Mouse (Mus musculus): Measurements from ENCODE around the gene Fbln5. TPM values are rescaled to one million over a fixed set of nuclear protein-coding genes. Genes with fewer than 3 reads are reported as not detected.

Fbln5 gene
- polyA plus RNA-seq (2015; fragmentation: Nextera tagmentation; extraction: Ambion mirVana) = 38.1 and 39.0 TPM in 2 replicates

DNA sequence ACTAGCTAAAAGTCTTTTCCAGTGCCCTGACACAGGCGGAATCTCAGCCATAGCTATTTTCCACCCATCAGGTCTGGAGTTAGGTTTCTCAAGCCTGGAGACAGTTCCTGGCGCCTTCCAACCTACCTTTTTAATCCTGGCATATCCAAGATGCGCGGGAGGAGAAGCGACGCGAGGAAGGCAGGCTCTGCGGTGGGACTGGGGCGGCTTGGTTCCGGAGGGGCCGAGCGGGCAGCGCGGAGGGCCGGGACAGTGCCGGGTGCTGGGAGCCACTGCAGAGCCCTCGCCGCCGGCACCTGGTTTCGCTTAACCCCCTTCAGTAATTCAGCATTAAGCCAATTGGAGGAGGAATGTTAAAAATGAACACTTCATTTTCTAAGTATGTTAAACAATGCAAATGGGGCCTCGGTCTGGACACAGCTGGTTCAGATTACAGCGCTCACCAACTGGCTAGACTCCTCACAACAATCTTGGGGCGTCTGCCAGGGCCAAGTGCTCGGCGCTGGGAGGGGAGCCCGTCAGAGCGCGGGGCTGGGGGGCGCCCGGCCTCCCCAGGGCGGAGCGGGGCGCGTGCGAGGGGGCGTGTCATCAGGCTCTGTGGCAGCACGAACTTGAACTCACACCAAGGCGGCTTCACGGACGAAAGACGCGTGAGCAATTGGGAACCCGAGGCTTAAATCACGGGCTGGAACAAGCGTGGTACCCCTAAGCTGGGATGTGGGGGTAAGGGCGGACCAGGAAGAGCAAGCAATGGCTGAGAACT is at the start of gene Fbln5:
Fbln5 (minus strand) TSS at position 448 of the 763 bp plus-strand sequence.
- Histone ChIP-seq H3K27ac (ENCODE audit: low read depth, low read length) (peak within 1 kb of the TSS; percentile 29), H3K9ac (ENCODE audit: low read depth, low read length) (peak within 1 kb of the TSS; percentile 13; the same call in 1 of the 2 replicates), H3K36me3 (ENCODE audit: control insufficient read depth, insufficient read depth) (no peaks in the 10 kb centered on the region), H3K4me2 (replicated peaks; ENCODE audit: low read depth) (peak within 1 kb of the TSS; percentile 88), H3K9me3 (ENCODE audit: control insufficient read depth) (no peaks in the 10 kb centered on the region), H3K4me3 (ENCODE audit: low read depth, low read length) (peak within 1 kb of the TSS; percentile 44), H3K4me1 (replicated peaks; ENCODE audit: control insufficient read depth, insufficient read depth, low read length) (0 out of 2 replicates have a peak, but pooled peaks cover 12% of the 10 kb centered on the region), H3K27me3 (replicated peaks; ENCODE audit: control insufficient read depth, insufficient read depth, low read length) (0 out of 2 replicates have a peak, but pooled peaks cover 4% of the 10 kb centered on the region)
- 0 out of 2 replicates have a peak, but pooled peaks have one; percentile 33 for ATAC-seq
- no peak for TF ChIP-seq CTCF (IDR thresholded peaks at IDR 0.05; ENCODE audit: low read depth)
- WGBS = 1% methylated on average over 46 of the region's 46 CpGs

DNA sequence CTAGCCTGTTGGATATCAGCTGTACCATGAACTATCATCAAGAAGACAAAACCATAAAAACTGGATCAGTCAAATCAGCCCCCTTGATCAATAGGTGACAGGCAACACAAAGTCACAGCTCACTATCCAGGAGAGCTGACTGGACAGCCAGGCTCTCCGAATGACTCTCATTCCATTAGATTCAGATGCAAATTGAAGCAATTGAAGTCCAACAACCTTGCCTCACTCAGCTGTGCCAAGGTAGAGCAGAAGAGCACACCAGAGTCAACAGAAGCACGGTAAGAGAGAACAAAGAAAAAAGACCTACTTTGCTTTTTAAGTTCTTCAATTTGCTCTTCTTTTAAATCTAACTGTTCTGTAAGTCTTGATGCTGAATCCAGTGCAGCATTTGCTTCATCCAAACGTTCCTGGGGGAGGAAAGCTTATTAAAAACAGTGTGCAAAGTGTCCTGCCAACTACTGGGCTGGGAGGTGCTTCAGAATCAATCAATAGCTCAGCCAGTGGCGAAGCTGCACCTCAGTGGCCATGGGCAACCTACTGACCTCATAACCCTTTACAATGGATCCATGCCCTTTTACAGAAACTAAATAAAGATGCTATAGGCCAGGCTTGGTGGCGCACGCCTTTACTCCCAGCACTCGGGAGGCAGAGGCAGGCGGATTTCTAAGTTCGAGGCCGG is 43.6 kb upstream of the Fbln5 start:
- Histone ChIP-seq H3K27me3 (replicated peaks; ENCODE audit: control insufficient read depth, insufficient read depth, low read length) (no peaks in the 10 kb centered on the region), H3K9ac (ENCODE audit: low read depth, low read length) (no peak overlapping the region), H3K4me2 (replicated peaks; ENCODE audit: low read depth) (no peak overlapping the region), H3K4me1 (replicated peaks; ENCODE audit: control insufficient read depth, insufficient read depth, low read length) (no peaks in the 10 kb centered on the region), H3K27ac (ENCODE audit: low read depth, low read length) (no peak overlapping the region), H3K36me3 (ENCODE audit: control insufficient read depth, insufficient read depth) (peaks cover 38% of the 10 kb centered on the region), H3K4me3 (ENCODE audit: low read depth, low read length) (no peak overlapping the region), H3K9me3 (ENCODE audit: control insufficient read depth) (no peaks in the 10 kb centered on the region)
- no peak for ATAC-seq
- no peak for TF ChIP-seq CTCF (IDR thresholded peaks at IDR 0.05; ENCODE audit: low read depth)
- WGBS = 89% methylated on average over 10 of the region's 10 CpGs

DNA sequence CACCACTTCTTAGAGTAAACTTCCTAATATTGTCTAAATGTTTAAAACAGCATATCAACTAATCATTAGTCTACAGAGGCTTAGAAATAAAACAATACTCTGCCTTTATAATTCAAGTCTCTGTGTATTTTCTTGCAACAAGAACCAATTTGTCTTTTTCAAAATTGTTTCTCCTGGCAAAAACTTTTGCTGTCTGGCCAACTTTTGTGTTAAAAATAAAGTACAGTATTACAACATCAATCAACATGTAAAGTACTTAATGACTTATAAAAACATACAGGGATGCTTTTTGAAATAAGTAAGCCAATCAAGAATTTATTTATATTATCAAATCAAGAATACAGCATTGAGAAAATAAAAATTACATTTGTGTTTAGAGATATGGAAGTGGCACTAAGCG is 41.4 kb upstream of the Fbln5 start:
- H3K9me3 ChIP-seq (ENCODE audit: control insufficient read depth) = no peaks in the 10 kb centered on the region
- H3K4me2 ChIP-seq (replicated peaks; ENCODE audit: low read depth) = no peak overlapping the region
- TF ChIP-seq CTCF (IDR thresholded peaks at IDR 0.05; ENCODE audit: low read depth) = no peak
- H3K27me3 ChIP-seq (replicated peaks; ENCODE audit: control insufficient read depth, insufficient read depth, low read length) = no peaks in the 10 kb centered on the region
- H3K36me3 ChIP-seq (ENCODE audit: control insufficient read depth, insufficient read depth) = peaks cover 29% of the 10 kb centered on the region
- H3K4me3 ChIP-seq (ENCODE audit: low read depth, low read length) = no peak overlapping the region
- no peak overlapping the region for H3K27ac ChIP-seq (ENCODE audit: low read depth, low read length)
- no peak overlapping the region for H3K9ac ChIP-seq (ENCODE audit: low read depth, low read length)
- ATAC-seq = no peak
- H3K4me1 ChIP-seq (replicated peaks; ENCODE audit: control insufficient read depth, insufficient read depth, low read length) = no peaks in the 10 kb centered on the region
- WGBS = 83% methylated on average over 1 of the region's 1 CpGs

- peaks cover 35% of the 10 kb centered on the region for H3K36me3 ChIP-seq (ENCODE audit: control insufficient read depth, insufficient read depth)
- H3K27ac ChIP-seq (ENCODE audit: low read depth, low read length) = no peak overlapping the region
- no peak overlapping the region for H3K4me2 ChIP-seq (replicated peaks; ENCODE audit: low read depth)
- H3K9ac ChIP-seq (ENCODE audit: low read depth, low read length) = no peak overlapping the region
- no peak overlapping the region for H3K4me3 ChIP-seq (ENCODE audit: low read depth, low read length)
- WGBS = 92% methylated on average over 5 of the region's 5 CpGs
- H3K4me1 ChIP-seq (replicated peaks; ENCODE audit: control insufficient read depth, insufficient read depth, low read length) = no peaks in the 10 kb centered on the region
- TF ChIP-seq CTCF (IDR thresholded peaks at IDR 0.05; ENCODE audit: low read depth) = no peak
- no peaks in the 10 kb centered on the region for H3K9me3 ChIP-seq (ENCODE audit: control insufficient read depth)
- ATAC-seq = no peak
- H3K27me3 ChIP-seq (replicated peaks; ENCODE audit: control insufficient read depth, insufficient read depth, low read length) = no peaks in the 10 kb centered on the region
Measured at GRCm38 (mm10) chr12:101858011-101858410, 39.2 kb upstream of the Fbln5 start.

DNA sequence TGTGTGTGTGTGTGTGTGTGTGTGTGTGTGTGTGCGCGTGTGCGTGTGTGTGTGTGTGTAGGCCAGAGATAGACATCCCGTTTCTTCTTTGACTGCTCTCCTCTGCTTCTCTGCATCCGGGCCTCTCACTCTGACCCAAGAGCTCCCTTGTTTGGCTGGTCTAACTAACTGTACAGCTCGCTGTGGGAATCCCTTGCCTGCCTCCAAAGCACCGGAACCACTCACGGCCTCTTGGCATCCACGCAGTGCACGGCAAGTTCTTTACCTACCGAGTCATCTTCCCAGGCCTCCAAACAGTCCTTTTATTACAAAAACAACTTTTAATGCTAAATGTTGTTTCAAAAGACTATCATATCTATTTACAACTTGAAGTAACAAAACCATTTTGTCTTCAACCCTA is 35.5 kb upstream of the Fbln5 start:
- no peaks in the 10 kb centered on the region for H3K9me3 ChIP-seq (ENCODE audit: control insufficient read depth)
- WGBS = 92% methylated on average over 11 of the region's 11 CpGs
- no peaks in the 10 kb centered on the region for H3K4me1 ChIP-seq (replicated peaks; ENCODE audit: control insufficient read depth, insufficient read depth, low read length)
- H3K4me2 ChIP-seq (replicated peaks; ENCODE audit: low read depth) = no peak overlapping the region
- H3K27me3 ChIP-seq (replicated peaks; ENCODE audit: control insufficient read depth, insufficient read depth, low read length) = no peaks in the 10 kb centered on the region
- no peak for ATAC-seq
- TF ChIP-seq CTCF (IDR thresholded peaks at IDR 0.05; ENCODE audit: low read depth) = no peak
- no peak overlapping the region for H3K4me3 ChIP-seq (ENCODE audit: low read depth, low read length)
- H3K36me3 ChIP-seq (ENCODE audit: control insufficient read depth, insufficient read depth) = peaks cover 10% of the 10 kb centered on the region
- H3K27ac ChIP-seq (ENCODE audit: low read depth, low read length) = no peak overlapping the region
- H3K9ac ChIP-seq (ENCODE audit: low read depth, low read length) = no peak overlapping the region

GRCm38 (mm10) chr12:101851846-101852564 is 33.1 kb upstream of the Fbln5 start:
- no peak overlapping the region for H3K4me3 ChIP-seq (ENCODE audit: low read depth, low read length)
- H3K36me3 ChIP-seq (ENCODE audit: control insufficient read depth, insufficient read depth) = peaks cover 9% of the 10 kb centered on the region
- 68% methylated on average over 7 of the region's 7 CpGs for WGBS
- H3K27ac ChIP-seq (ENCODE audit: low read depth, low read length) = no peak overlapping the region
- H3K9me3 ChIP-seq (ENCODE audit: control insufficient read depth) = no peaks in the 10 kb centered on the region
- no peaks in the 10 kb centered on the region for H3K4me1 ChIP-seq (replicated peaks; ENCODE audit: control insufficient read depth, insufficient read depth, low read length)
- no peak for ATAC-seq
- no peak for TF ChIP-seq CTCF (IDR thresholded peaks at IDR 0.05; ENCODE audit: low read depth)
- H3K4me2 ChIP-seq (replicated peaks; ENCODE audit: low read depth) = no peak overlapping the region
- H3K27me3 ChIP-seq (replicated peaks; ENCODE audit: control insufficient read depth, insufficient read depth, low read length) = no peaks in the 10 kb centered on the region
- no peak overlapping the region for H3K9ac ChIP-seq (ENCODE audit: low read depth, low read length)

All from intestine, postnatal 0 days (tissue).